Mouse (Mus musculus): ENCODE data around the gene Acoxl.

DNA sequence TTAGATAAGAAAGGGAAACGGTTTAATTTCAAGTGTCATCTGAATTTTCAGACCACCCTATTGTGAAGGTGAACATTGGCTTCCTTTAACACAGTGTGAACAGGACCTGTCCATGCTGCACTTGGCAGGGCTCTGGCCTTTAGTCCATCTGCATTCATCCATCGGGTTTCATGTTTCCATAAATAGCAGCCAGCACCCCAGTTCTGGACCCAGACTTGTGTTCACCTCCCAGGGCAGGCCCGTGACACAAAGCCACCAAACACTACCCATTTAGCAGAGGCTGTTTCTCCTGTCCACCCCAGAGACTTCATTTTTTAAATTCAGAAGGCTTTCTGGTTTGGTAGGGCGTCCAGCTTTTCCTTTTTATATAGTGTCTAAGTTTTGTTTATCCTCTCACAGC is 92.9 kb downstream of the Acoxl start:
- TF ChIP-seq CTCF (conservative IDR thresholded peaks at IDR 0.05; ENCODE audit: insufficient read depth, insufficient read length, low read depth, low read length) (no peak), POLR2A (IDR thresholded peaks at IDR 0.05; ENCODE audit: low read depth, low read length) (no peak)
